Mouse (Mus musculus) liver, postnatal 0 days (tissue): ENCODE data around the gene Olfr1349. TPM values are rescaled to one million over a fixed set of nuclear protein-coding genes. Genes with fewer than 3 reads are reported as not detected.
"Not testable (repeated sequence)": the region's sequence is repeated elsewhere in the genome, so short reads cannot be mapped to it uniquely, and the experiment has no call there.

ENCODE experiments used
- ATAC-seq: fragments of 200-750 bp; cut with Nextera tagmentation; 2 replicates; pipeline ENCODE4 v1.8.0; 2017; ENCODE audit warnings: mild to moderate bottlenecking, moderate library complexity
- DNase-seq: peaks from one replicate; pipeline ENCODE4 v3.0.0-alpha.2; 2016
- H3K27ac ChIP-seq: fragments of 300-500 bp; sonication (generic); 2 replicates; pipeline ENCODE4 v1.5.1; 2014; ENCODE audit warnings: antibody characterized with exemption, moderate library complexity, mild to moderate bottlenecking, low read depth
- H3K27me3 ChIP-seq: fragments of 300-500 bp; sonication (generic); 2 replicates; pipeline ENCODE4 v1.6.1; 2014; ENCODE audit warnings: low read length, control low read depth, mixed read lengths; ENCODE audit not compliant: insufficient read depth
- H3K36me3 ChIP-seq: fragments of 300-500 bp; sonication (generic); replicated peaks from 2 replicates; pipeline ENCODE4 v1.6.1; 2014; ENCODE audit warnings: mild to moderate bottlenecking, control low read depth, low read length, moderate library complexity, mixed read lengths; ENCODE audit not compliant: insufficient read depth
- H3K4me1 ChIP-seq: fragments of 300-500 bp; sonication (generic); 2 replicates; pipeline ENCODE4 v1.6.1; 2014; ENCODE audit warnings: antibody characterized with exemption, mild to moderate bottlenecking, control low read depth; ENCODE audit not compliant: insufficient read depth
- H3K4me2 ChIP-seq: fragments of 300-500 bp; sonication (generic); 2 replicates; pipeline ENCODE4 v1.6.1; 2014; ENCODE audit warnings: low read depth, mild to moderate bottlenecking, low read length, moderate library complexity, mixed read lengths
- H3K4me3 ChIP-seq: fragments of 300-500 bp; sonication (generic); 2 replicates; pipeline ENCODE4 v1.5.1; 2014; ENCODE audit warnings: low read depth, low read length
- H3K9ac ChIP-seq: fragments of 300-500 bp; sonication (generic); replicated peaks from 2 replicates; pipeline ENCODE4 v1.6.1; 2014; ENCODE audit warnings: mild to moderate bottlenecking, moderate library complexity
- H3K9me3 ChIP-seq: fragments of 300-500 bp; sonication (generic); 2 replicates; pipeline ENCODE4 v1.6.1; 2016; ENCODE audit warnings: mild to moderate bottlenecking, control low read depth, low read length, mixed read lengths
- CTCF ChIP-seq: sonication (generic); IDR thresholded peaks from 2 replicates; pipeline ENCODE4 v1.5.1; 2016; ENCODE audit warnings: antibody characterized with exemption, low read depth
- EP300 ChIP-seq: IDR thresholded peaks from 2 replicates; pipeline ENCODE4 v1.6.1; 2016; ENCODE audit warnings: antibody characterized with exemption, low read depth, mild to moderate bottlenecking
- WGBS: fragments of 180-500 bp; shearing (Covaris S2); extraction: QIAGEN DNeasy Blood & Tissue Kit; methylation state at CpG from one replicate; pipeline ENCODE4 v1.1.7; 2014; ENCODE audit not compliant: insufficient replicate concordance; 5-methylcytosine and 5-hydroxymethylcytosine counted together
- polyA plus RNA-seq: library from polyadenylated mRNA; unstranded; fragments of >200 nt; fragmentation: Nextera tagmentation; extraction: Ambion mirVana; gene quantifications from 2 replicates; pipeline ENCODE4 v1.2.1, GENCODE M21; 2015

The Olfr1349 gene
- polyA plus RNA-seq, 1 experiment from 2014 or later: not detected

DNA sequence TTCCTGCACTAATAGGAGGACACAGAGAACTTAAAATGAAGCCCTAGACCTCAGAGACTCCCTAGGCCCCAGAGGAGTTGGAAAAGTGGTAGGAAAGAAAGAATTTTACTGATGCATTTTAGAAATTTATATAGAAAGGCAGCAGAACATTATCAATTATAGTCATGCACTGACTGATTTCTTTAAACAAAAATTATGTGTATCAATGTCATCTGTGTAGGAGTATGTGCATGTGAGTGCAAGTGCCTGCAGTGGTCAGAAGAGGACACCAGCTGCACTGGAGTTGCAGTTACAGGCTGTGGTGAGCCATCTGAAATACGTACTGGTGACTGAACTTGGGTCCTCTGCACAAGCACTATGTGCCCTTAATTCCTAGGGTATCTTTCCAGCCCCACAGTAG is 23.1 kb downstream of the Olfr1349 start, which contains the start of gene Olfr1347:
Gene Olfr1347, minus strand, starts transcription at position 101 of the 400 bp plus-strand sequence.
- 47% methylated on average over 1 of the region's 1 CpGs for WGBS

DNA sequence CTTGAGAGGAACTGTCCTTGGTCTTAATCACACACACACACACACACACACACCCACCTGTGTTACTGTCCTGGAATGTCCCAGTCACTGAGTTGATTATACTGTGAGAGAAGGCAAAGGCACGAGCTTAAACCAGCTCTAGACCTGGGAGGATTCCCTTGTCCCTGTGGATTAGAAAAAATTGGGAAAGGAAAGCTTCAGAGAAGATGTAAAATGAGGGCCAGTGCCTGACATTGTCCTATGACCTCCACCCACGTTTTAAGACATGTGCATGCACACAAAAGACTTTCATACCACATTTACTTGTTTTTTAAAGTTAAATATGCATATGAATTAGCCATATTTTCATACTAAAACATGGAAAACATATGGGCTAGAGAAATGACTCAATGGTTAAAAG is 35.9 kb downstream of the Olfr1349 start, which contains the start of gene Olfr5:
Gene Olfr5, minus strand, starts transcription at position 101 of the 400 bp plus-strand sequence.
- Histone ChIP-seq H3K27me3 (no peaks in the 10 kb centered on the region), H3K27ac (no peak within 1 kb of the TSS), H3K9ac (no peak within 1 kb of the TSS), H3K4me1 (no peaks in the 10 kb centered on the region), H3K36me3 (no peaks in the 10 kb centered on the region), H3K9me3 (no peaks in the 10 kb centered on the region), H3K4me2 (no peak within 1 kb of the TSS), H3K4me3 (no peak within 1 kb of the TSS)
- WGBS: 17% methylated on average over 2 of the region's 2 CpGs
- no peak for DNase-seq
- no peak for TF ChIP-seq EP300
- no peak for ATAC-seq

More for the DNA sequence above, 23.1 kb downstream of the Olfr1349 start, which contains the start of gene Olfr1347:
- Histone ChIP-seq H3K4me3 (no peak within 1 kb of the TSS), H3K4me2 (no peak within 1 kb of the TSS), H3K9me3 (peaks cover 3% of the 10 kb centered on the region; the same call in 1 of the 2 replicates), H3K27me3 (no peaks in the 10 kb centered on the region), H3K27ac (no peak within 1 kb of the TSS), H3K4me1 (no peaks in the 10 kb centered on the region), H3K9ac (no peak within 1 kb of the TSS), H3K36me3 (no peaks in the 10 kb centered on the region)
- no peak for DNase-seq
- TF ChIP-seq CTCF: no peak
- TF ChIP-seq EP300: no peak
- no peak for ATAC-seq

DNA sequence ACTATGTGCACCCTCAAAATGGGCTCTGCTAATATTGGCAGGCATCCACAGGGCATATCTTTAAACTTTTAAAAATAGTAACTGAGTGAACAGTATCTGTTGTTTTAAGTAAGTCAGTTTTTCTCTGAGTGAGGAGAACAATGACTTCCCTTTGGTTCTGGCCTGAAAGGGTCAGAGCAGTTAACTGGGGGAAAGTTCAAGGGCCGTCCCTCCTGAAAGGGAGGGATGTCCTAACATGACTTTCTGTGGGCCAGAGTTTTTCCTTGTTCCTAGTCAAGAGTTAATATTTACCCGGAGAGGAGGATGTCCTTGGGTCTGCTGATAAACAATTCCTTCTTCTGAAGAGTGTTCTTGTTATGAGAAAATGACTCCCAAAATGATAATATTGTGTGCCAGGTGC is 45.1 kb downstream of the Olfr1349 start:
- DNase-seq, H3K9ac ChIP-seq, H3K27me3 ChIP-seq, H3K4me2 ChIP-seq, H3K9me3 ChIP-seq, H3K27ac ChIP-seq, H3K4me3 ChIP-seq, H3K4me1 ChIP-seq, ATAC-seq, H3K36me3 ChIP-seq: not testable (repeated sequence)
- 70% methylated on average over 2 of the region's 2 CpGs for WGBS

DNA sequence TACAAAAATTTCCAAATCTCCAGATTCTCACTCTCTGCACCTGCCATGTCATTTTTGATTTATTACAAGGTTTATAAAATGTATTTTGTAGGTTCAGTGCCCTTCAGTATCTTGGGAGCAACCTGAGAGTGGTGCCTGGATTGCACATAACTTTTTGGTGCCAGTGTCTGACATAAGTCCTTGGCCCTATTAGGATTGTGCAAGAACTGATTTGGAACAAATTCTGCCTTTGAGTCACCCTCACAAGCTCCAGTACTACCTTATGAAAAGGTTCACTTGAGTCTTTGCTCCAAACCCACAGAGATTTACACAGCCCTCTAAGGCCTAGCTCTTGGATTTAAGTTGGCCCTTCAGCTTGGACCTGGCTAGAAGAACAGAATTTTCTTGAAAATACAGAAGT is 55.8 kb downstream of the Olfr1349 start, which contains the start of gene Olfr1346:
Gene Olfr1346, plus strand, starts transcription at position 151 of the 400 bp plus-strand sequence.
- no peak within 1 kb of the TSS for H3K4me2 ChIP-seq
- no peak for ATAC-seq
- H3K4me1 ChIP-seq: no peaks in the 10 kb centered on the region
- H3K9ac ChIP-seq: no peak within 1 kb of the TSS
- H3K27ac ChIP-seq: no peak within 1 kb of the TSS
- DNase-seq: no peak
- TF ChIP-seq CTCF: no peak
- no peak for TF ChIP-seq EP300
- H3K9me3 ChIP-seq: no peaks in the 10 kb centered on the region
- no peak within 1 kb of the TSS for H3K4me3 ChIP-seq
- no peaks in the 10 kb centered on the region for H3K27me3 ChIP-seq
- no peaks in the 10 kb centered on the region for H3K36me3 ChIP-seq

Other genes starting within 250 kb of the Olfr1349 start
- gene Zfp667, start 236.4 kb downstream of the Olfr1349 start, polyA plus RNA-seq: 1.1 and 1.4 TPM in 2 replicates
- gene Zfp583, start 191.7 kb downstream of the Olfr1349 start, polyA plus RNA-seq: 0.36 and 0.41 TPM in 2 replicates
- gene Gm3854, start 179.2 kb downstream of the Olfr1349 start, polyA plus RNA-seq: 0.06 TPM in 1 of 2 replicates, not detected in the other
- 0.25 and 0.46 TPM in 2 replicates for gene Zfp78, start 159.7 kb downstream of the Olfr1349 start, polyA plus RNA-seq
- 0.75 and 0.86 TPM in 2 replicates for gene Zfp28, start 139.7 kb downstream of the Olfr1349 start, polyA plus RNA-seq
- not detected in 2 replicates for gene Smim17, start 124.2 kb downstream of the Olfr1349 start, polyA plus RNA-seq
- not detected in 2 replicates for gene Gm20715, start 112.7 kb downstream of the Olfr1349 start, polyA plus RNA-seq
- gene Olfr1344, start 84.3 kb downstream of the Olfr1349 start, polyA plus RNA-seq: not detected in 2 replicates
- not detected in 2 replicates for gene Olfr1336, start 66.8 kb downstream of the Olfr1349 start, polyA plus RNA-seq
- not detected in 2 replicates for gene Olfr1346, start 55.8 kb downstream of the Olfr1349 start, polyA plus RNA-seq
- gene Olfr5, start 36.0 kb downstream of the Olfr1349 start, polyA plus RNA-seq: not detected in 2 replicates
- gene Olfr1347, start 23.2 kb downstream of the Olfr1349 start, polyA plus RNA-seq: not detected in 2 replicates
- gene Olfr1348, start 14.2 kb downstream of the Olfr1349 start, polyA plus RNA-seq: not detected in 2 replicates
- not detected in 2 replicates for gene Olfr1350, start 41.9 kb upstream of the Olfr1349 start, polyA plus RNA-seq
- 0.71 and 0.90 TPM in 2 replicates for gene Zim1, start 173.5 kb upstream of the Olfr1349 start, polyA plus RNA-seq
- 29.6 and 36.4 TPM in 2 replicates for gene Peg3, start 207.5 kb upstream of the Olfr1349 start, polyA plus RNA-seq
- 1.1 and 1.5 TPM in 2 replicates for gene Usp29, start 207.6 kb upstream of the Olfr1349 start, polyA plus RNA-seq